Mouse (Mus musculus) limb, embryonic 14.5 days (tissue): ENCODE results near the gene Tti1. TPM values are rescaled to one million over a fixed set of nuclear protein-coding genes. Genes with fewer than 3 reads are reported as not detected.
A peak's percentile ranks its signal among the peaks of the same experiment; 100 is the strongest.
"Not testable (repeated sequence)": the region's sequence is repeated elsewhere in the genome, so short reads cannot be mapped to it uniquely, and the experiment has no call there.

Source experiments
- ATAC-seq: fragments of 200-750 bp; cut with Nextera tagmentation; 2 replicates; pipeline ENCODE4 v1.8.0; 2017; ENCODE audit warnings: low read depth, moderate number of reproducible peaks, moderate TSS enrichment; ENCODE audit not compliant: low FRiP score
- DNase-seq: peaks from one replicate; pipeline ENCODE4 v3.0.0-alpha.2; 2015; ENCODE audit warnings: low spot score
- H3K27ac ChIP-seq: fragments of 300-500 bp; sonication (generic); replicated peaks from 2 replicates; pipeline ENCODE4 v1.5.1; 2014; ENCODE audit warnings: low read depth, mild to moderate bottlenecking, low read length, moderate library complexity, mixed read lengths
- H3K27me3 ChIP-seq: fragments of 300-500 bp; sonication (generic); 2 replicates; pipeline ENCODE4 v1.6.1; 2014; ENCODE audit warnings: low read length, mixed read lengths; ENCODE audit not compliant: control insufficient read depth, insufficient read depth
- H3K36me3 ChIP-seq: fragments of 300-500 bp; sonication (generic); 2 replicates; pipeline ENCODE4 v1.6.1; 2014; ENCODE audit warnings: mild to moderate bottlenecking, low read length, moderate library complexity, mixed read lengths; ENCODE audit not compliant: control insufficient read depth, insufficient read depth
- H3K4me1 ChIP-seq: fragments of 300-500 bp; sonication (generic); 2 replicates; pipeline ENCODE4 v1.6.1; 2014; ENCODE audit warnings: antibody characterized with exemption, low read length, mixed read lengths; ENCODE audit not compliant: control insufficient read depth, insufficient read depth
- H3K4me2 ChIP-seq: fragments of 300-500 bp; sonication (generic); replicated peaks from 2 replicates; pipeline ENCODE4 v1.6.1; 2014; ENCODE audit warnings: low read depth, mild to moderate bottlenecking, low read length, moderate library complexity; ENCODE audit not compliant: severe bottlenecking
- H3K4me3 ChIP-seq: fragments of 300-500 bp; sonication (generic); replicated peaks from 2 replicates; pipeline ENCODE4 v1.5.1; 2014; ENCODE audit warnings: low read length
- H3K9ac ChIP-seq: fragments of 300-500 bp; sonication (generic); 2 replicates; pipeline ENCODE4 v1.6.1; 2014; ENCODE audit warnings: mild to moderate bottlenecking, low read depth, low read length, moderate library complexity; ENCODE audit not compliant: severe bottlenecking
- H3K9me3 ChIP-seq: fragments of 300-500 bp; sonication (generic); 2 replicates; pipeline ENCODE4 v1.6.1; 2016; ENCODE audit warnings: low read length; ENCODE audit not compliant: control insufficient read depth
- POLR2A ChIP-seq: fragments of 200-500 bp; IDR thresholded peaks from 2 replicates; pipeline ENCODE4 v1.8.0; 2012; ENCODE audit warnings: inconsistent platforms, mild to moderate bottlenecking, moderate library complexity, borderline replicate concordance; ENCODE audit not compliant: insufficient read depth, insufficient read length; ENCODE audit errors: extremely low read depth
- WGBS: fragments of 180-500 bp; shearing (Covaris S2); extraction: QIAGEN DNeasy Blood & Tissue Kit; methylation state at CpG from one replicate; pipeline ENCODE4 v1.1.7; 2014; 5-methylcytosine and 5-hydroxymethylcytosine counted together
- polyA plus RNA-seq, 2 experiments: library from polyadenylated mRNA; depleted of rRNA in 1 of 2; stranded (reverse) in 1 of 2; unstranded in 1 of 2; fragments of >200 nt; fragmentation: Nextera tagmentation in 1 of 2; extraction: Ambion mirVana in 1 of 2; gene quantifications; 2 replicates each; pipeline versions ENCODE4 v1.2.1 to v1.2.3; 2012 to 2014

Tti1 gene
- polyA plus RNA-seq, 2 experiments, result 19.1 to 23.7 TPM

GRCm38 (mm10) chr2:158064571-158065048 lies 36.4 kb upstream of the Tti1 start:
- 37% methylated on average over 3 of the region's 3 CpGs for WGBS
- peaks cover 65% of the 10 kb centered on the region for H3K36me3 ChIP-seq
- ATAC-seq, result peak; percentile 60

DNA sequence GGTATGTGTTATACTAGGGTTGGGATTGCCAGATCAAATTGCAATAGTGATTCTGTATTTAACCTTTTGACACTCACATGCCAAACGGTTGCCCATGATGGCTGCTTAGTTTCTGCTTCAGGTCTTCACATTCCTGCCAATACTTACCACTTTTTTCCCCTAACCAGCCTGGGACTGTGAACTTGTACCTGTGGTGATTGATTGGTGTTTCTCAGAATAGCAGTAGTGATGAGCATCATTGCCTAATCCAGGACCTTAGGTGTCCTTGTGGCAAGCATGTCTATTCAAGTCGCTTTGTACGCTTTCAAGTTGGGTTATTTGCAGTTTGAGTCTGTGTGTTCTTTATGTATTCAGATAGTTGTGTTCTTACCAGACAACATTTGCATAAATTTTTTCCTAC lies 34.8 kb upstream of the Tti1 start:
- no peak for ATAC-seq

More at GRCm38 (mm10) chr2:158064571-158065048, 36.4 kb upstream of the Tti1 start:
- Histone ChIP-seq H3K9me3 (no peaks in the 10 kb centered on the region), H3K4me2 (no peak overlapping the region), H3K27ac (no peak overlapping the region), H3K4me3 (no peak overlapping the region), H3K27me3 (no peaks in the 10 kb centered on the region), H3K9ac (no peak overlapping the region), H3K4me1 (peaks cover 3% of the 10 kb centered on the region; the same call in 1 of the 2 replicates)
- no peak for TF ChIP-seq POLR2A
- peak; percentile 68 for DNase-seq

DNA sequence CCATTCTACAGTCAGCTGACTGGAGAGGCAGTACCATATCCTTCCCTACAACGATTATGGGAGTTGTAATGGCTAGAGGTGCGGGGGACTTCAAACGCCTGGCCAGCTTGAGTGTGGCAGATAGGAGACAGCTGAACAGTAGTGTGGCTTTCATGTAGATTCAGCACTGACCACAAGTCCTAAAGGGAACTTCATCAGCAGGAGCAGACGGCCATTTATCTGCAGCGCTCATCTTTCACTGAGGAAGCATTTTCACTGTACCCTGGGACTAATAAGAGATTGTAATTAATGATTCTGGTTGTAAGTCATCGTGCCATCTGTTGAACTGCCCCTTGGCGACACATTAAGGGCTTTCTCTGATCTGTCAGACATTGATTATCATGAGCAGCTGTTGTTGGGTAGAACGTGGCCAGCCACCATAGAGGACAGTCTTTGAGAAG lies 31.5 kb upstream of the Tti1 start:
- Histone ChIP-seq H3K4me1 (peaks cover 3% of the 10 kb centered on the region; the same call in 1 of the 2 replicates), H3K27me3 (no peaks in the 10 kb centered on the region), H3K4me3 (no peak overlapping the region), H3K4me2 (no peak overlapping the region), H3K27ac (no peak overlapping the region), H3K36me3 (peaks cover 79% of the 10 kb centered on the region), H3K9ac (no peak overlapping the region), H3K9me3 (no peaks in the 10 kb centered on the region)
- WGBS, result 80% methylated on average over 8 of the region's 8 CpGs
- DNase-seq (no peak), ATAC-seq (no peak)
- no peak for TF ChIP-seq POLR2A

More for the DNA sequence above, 34.8 kb upstream of the Tti1 start:
- Histone ChIP-seq H3K9ac (no peak overlapping the region), H3K4me1 (peaks cover 3% of the 10 kb centered on the region; the same call in 1 of the 2 replicates), H3K27me3 (no peaks in the 10 kb centered on the region), H3K4me2 (no peak overlapping the region), H3K27ac (no peak overlapping the region), H3K36me3 (peaks cover 75% of the 10 kb centered on the region), H3K4me3 (no peak overlapping the region), H3K9me3 (no peaks in the 10 kb centered on the region)
- 86% methylated on average over 3 of the region's 3 CpGs for WGBS
- no peak for TF ChIP-seq POLR2A
- DNase-seq, result no peak

DNA sequence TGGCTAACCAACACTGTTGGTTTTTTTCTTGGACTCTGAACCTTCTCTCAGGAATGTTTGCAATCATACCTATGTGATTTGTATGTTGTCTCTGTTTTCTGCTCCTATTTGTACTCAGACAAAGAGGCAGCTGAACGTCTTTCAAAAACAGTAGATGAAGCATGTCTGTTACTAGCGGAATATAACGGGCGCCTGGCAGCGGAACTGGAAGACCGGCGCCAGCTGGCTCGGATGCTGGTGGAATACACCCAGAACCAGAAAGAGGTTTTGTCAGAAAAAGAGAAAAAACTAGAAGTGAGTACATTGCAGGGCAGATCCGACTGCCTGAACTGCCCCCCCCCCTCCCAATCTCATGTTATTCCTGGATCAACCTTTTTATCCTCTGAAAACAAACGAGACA lies 30.3 kb upstream of the Tti1 start:
- peaks cover 79% of the 10 kb centered on the region for H3K36me3 ChIP-seq
- TF ChIP-seq POLR2A, result no peak
- no peaks in the 10 kb centered on the region for H3K4me1 ChIP-seq
- no peak overlapping the region for H3K4me2 ChIP-seq
- 83% methylated on average over 10 of the region's 10 CpGs for WGBS
- no peak overlapping the region for H3K9ac ChIP-seq
- no peak overlapping the region for H3K4me3 ChIP-seq
- ATAC-seq (no peak), DNase-seq (no peak)
- H3K27me3 ChIP-seq, result no peaks in the 10 kb centered on the region
- no peak overlapping the region for H3K27ac ChIP-seq
- no peaks in the 10 kb centered on the region for H3K9me3 ChIP-seq

DNA sequence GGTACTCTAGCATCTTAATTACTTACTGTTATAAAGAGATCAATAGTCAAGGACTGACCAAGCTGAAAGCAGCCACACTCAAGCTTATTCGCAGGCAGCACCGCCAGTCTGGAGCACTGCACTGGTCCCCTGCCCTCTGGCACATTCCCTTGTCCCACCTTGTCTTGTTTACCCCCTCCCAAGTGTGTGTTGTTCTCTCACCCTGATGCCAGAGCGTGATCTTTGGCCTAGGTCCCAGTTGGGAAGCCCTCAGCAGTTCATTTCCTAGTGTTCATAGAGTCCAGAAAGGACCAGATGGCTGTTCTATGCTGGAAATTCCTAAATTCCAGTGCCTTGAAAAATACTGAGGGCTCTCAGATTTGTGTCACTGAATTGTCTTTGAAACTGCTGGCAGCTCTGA lies 28.8 kb upstream of the Tti1 start:
- ATAC-seq (no peak), DNase-seq (no peak)
- Histone ChIP-seq H3K27ac (no peak overlapping the region), H3K4me2 (no peak overlapping the region), H3K27me3 (no peaks in the 10 kb centered on the region), H3K4me1 (no peaks in the 10 kb centered on the region), H3K9me3 (no peaks in the 10 kb centered on the region), H3K9ac (no peak overlapping the region), H3K36me3 (peaks cover 83% of the 10 kb centered on the region), H3K4me3 (no peak overlapping the region)
- 91% methylated on average over 3 of the region's 3 CpGs for WGBS
- no peak for TF ChIP-seq POLR2A

DNA sequence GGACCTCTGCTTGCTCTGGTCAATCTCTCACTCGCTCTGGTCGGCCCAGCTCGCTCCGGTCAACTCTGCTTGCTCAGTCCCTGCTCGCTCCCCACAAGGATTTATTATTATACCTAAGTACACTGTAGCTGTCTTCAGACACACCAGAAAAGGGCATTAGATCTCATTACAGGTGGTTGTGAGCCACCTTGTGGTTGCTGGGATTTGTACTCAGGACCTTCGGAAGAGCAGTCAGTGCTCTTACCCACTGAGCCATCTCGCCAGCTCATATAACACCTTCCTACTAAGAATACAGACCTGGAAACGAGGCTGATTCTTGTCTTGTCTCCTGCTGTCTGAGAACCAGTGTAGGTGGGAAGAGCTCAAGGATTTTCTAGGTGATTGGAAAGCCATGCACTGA lies 27.1 kb upstream of the Tti1 start:
- not testable (repeated sequence) for DNase-seq, H3K4me2 ChIP-seq, H3K9me3 ChIP-seq, H3K27me3 ChIP-seq, H3K9ac ChIP-seq, H3K4me3 ChIP-seq, ATAC-seq, H3K4me1 ChIP-seq, H3K27ac ChIP-seq
- peaks cover 78% of the 10 kb centered on the region for H3K36me3 ChIP-seq
- WGBS, result 92% methylated on average over 8 of the region's 8 CpGs
